Mouse (Mus musculus) mature B cell (primary cell): ENCODE measurements at regions not wholly inside any gene's neighbourhood (a gene's known extent, or its start where the extent isn't known, plus 50 kb on each side); places are given as distances from the start of the nearest gene placed in this dataset.

Source experiments
- in situ Hi-C: fragments of 300-500 bp; cut with MboI; formaldehyde crosslinking; loops from 2 replicates; pipeline ENCODE4 v1.14.3; 2019

DNA sequence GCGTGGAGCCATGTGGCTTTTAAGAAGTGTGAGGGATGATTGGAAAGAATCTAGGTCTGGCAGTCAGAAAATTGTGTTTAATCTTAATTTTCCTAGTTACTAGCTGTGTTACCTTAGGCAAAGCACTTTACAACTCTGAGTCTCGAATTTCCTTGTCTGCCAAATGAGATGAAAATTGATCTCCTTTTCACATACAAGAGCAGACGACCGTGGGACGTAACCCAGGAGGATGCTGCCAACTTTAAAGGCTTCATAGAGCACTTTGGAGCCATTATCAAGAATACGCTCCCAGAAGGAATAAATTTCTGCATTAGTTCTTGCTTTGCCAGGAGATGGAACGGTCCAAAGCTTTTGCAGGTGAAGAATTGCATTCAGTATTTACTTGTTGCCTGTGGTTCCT is 457.6 kb downstream of the Bcl11a start:
- in situ Hi-C loops, result no loop called here

DNA sequence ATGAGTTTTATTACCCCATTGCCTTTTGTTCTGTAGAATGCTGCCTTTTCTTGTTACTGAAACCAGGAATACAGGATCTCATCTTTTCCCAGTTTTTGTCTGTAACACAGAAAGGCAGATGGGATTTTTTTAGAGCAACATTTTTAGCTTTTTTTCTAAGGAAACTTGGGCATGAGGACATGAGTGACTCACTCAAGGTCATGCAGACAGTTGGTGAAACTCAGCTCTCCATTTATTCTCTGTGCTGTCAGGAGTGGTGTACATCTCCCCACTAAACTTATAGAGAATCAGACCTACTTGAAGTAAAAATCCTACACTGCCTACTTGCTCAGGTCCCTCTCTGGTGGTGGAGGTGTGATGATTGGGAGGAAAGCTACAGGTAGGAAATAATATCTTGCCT is 459.9 kb downstream of the Bcl11a start:
- in situ Hi-C loops, result no loop called here

DNA sequence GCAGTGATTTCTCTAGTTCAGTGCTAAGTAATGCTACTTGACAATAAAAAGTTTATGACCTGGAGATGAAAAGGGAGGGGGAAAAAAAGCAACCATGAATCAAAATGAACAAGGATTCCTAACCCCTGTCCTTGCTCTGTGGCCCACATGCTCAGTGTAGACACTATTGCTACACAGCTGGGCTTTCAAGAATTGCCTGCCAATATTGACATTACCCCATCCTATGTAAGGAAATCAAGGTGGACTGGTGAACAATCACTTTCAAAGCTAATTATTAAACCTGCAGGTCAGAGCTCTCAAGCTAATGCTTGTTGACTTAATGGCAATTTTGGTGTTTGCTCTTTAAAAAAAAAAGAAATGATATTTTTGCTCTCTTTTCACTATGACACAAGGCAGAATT is 491.8 kb downstream of the Bcl11a start:
- in situ Hi-C loops, result no loop called here

DNA sequence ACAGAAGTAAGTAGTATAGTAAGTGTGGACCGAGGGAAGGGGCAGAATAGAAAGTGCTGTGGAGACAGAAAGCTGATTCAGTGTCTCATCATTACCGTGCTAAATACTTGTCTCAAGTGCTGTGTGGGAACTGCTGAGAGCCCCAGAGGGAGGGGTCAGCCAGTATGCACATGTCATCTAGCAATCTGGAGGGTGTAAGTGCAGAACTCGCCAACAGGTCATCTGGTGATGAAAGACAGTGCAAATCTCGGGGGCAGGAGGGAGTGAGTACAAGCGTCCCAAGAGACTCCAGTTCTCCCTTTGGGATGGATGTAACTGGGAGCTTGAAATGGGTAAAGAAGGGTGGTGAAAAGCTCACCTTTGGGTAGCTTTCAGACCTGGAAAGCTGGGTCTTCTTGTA is 535.7 kb downstream of the Bcl11a start:
- in situ Hi-C loops, result no loop called here

DNA sequence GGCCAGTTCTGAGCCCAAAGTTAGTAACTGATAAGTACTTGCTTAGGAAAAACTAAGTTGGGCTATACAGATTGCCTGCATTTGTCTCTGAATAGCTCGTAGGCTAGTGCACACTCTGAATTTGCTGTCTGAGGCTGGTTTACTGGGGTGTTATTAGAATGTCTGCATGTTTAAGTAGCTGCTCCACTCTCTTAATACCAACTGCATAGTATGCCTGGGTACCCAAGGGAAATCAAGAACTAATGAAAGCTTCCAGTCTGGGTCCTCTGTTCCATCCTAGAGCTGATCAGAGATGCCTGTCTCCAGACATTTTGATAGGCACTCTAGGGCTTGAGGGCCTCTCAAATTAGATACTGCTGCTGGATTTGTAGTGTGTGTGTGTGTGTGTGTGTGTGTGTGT is 537.6 kb downstream of the Bcl11a start:
- in situ Hi-C loops, result no loop called here

DNA sequence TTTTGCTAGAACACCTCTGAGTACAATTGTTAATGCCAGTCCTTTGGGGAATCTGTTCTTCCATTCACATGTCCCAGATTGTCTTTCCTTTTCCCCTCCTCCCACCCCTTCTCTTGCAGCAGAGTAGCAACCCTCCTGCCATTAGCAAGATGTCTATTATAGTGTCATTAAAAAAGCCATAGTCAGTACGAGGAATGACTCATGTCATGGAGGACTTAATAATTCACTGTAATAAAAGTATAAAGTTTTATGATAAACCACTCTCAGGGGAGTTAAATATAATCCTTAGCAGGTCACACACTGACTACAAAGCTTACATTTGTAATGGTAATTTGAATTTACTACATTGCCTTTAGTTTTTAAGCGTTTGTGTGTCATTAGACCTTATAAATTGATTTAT is 540.7 kb downstream of the Bcl11a start:
- in situ Hi-C loops, result no loop called here

DNA sequence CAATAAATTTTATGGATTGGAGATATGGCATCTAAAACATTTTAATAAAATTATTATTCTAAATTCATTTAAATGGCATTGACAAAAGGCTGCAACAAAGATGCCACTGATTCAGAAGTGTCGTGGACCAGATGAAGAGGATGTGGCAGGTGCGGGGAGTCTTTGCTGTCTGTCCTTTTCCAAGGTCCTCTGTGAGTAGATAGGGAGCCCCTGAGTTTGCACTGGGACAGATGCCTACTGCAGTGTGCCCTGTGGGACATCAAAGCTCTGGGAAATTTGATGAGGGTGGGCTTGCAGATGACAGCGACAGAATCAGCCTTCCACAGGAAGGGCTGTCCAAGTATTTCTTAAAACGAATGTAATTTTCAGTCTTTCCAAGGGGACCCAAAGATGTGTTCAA is 541.2 kb downstream of the Bcl11a start:
- in situ Hi-C loops, result no loop called here

DNA sequence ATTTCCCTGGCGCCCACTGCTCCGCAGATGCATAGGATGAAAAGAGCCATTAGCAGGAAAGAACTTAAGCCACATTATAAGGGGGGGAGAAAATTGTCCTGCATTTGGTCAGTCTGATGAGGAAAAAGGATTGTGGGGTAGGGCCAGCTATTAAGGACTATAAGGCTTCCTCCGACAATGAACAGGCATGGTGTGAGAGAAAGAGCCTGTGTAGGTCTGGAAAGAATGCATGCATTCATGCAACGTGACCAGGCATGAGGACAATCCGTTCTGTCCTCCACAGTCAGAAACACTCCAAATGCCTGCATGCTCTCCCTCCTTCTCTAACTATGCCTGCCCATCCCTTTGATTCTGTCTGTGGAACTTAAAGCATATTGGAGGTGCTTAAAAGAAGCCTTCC is 550.8 kb downstream of the Bcl11a start:
- in situ Hi-C loops, result no loop called here

DNA sequence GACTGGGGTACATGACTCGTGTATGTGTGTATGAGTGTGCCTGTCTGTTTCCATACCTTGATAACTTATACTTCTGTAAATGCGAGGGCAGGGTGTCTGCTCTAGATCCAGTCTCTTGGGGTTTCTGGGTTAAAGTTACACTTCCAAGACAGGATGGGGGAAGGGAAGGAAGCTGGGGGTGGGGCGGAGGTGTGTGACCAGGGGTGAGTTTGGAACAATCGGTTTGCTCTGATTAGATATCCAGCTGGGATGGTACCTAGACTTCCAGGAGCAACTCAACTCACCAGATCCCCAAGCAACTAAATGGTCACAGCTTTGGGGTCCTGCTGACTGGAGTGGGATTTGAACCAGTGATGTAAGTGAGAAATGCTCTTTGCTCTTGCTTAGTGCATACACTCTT is 551.6 kb downstream of the Bcl11a start:
- in situ Hi-C loops, result no loop called here

DNA sequence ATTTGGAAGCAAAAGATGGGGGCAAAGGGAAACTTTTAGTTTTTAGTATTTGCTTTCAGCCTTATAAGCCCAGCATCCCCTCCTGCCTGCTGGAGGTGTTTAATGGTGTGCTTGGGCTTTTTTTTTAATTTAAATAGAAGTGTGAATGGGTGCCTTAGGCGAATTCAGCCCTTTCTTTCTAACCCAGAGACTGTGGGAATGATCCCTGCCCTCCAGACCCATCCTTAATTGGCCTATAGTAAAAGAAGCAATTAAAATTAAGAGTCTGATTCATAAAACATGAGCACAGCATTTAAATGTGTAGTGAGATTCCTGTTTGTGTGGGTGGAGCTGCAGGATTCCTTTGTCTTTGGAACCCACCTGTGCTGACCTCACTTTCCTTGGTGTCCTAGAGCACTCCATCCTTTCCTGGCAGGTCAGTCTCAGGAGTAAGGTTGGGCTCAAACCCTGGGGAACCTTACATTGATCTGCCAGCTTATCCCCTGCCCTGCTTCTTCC is 552.6 kb downstream of the Bcl11a start:
- in situ Hi-C loops, result no loop called here

DNA sequence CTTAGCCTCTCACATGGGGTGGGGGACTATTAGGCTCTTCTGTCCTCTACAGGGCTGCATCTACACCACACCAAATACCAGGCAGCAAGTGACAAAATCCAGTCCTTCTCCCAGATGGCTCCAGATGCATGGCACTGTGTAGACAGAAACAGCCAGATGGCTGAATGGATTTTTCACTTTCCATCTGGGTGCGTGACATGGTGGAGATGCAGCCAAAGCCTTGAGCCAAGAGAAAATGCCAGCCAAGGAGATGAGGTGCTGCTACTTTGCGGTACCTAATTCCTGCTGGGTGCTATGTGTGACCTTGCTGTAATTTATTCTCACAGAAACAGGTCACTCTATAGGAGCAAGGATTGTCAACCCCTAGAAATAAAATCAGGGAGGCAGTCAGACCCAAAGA is 553.8 kb downstream of the Bcl11a start:
- in situ Hi-C loops, result no loop called here

DNA sequence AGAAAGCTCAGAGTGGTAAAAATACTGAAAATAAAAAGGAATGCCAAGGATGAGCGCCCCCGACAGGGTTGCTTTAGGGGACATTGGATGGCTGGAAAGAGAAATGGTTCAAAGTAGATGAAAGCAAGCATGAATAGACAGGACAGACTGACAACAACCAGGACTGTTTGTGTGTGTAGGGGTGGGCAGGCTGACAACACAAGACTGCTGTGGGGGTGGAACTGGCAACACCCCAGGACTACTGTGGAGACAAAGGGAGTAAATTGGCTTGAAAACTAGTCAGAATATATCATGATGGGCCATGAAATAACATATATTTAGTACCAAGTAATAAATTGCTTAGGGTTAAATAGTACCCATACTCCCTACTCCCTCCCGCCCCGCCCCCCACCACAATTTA is 558.9 kb downstream of the Bcl11a start:
- in situ Hi-C loops, result no loop called here

DNA sequence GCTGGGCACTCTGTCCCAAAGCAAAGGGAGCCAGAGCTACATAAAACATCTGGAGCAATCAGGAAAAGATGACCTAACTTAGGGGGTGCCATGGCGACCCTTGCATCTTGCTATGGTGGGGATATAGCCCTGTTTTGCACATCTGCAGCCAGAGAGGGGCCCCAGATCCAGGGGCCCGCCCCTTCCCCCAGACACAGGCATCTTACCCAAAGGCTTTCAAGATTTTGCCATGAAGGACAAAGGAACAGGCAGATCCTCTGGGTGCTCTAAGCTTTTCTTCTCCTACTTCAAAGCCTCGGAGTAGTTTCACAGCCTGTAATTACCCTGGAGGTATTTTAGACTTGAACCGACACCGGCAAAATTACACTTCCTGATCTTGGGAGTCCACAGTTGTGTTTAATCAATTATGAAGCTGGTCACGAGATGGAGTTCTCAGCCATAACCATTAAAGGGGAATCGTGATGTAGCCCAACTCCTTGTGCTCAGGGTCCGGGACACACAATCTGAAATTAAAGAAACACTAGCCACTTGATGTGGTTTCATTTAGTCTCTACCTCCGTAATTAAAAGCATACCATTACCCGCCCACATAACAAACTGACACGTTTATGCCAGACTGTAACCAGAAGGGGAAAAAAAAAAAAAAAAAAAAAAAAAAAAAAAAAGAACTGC is 565.7 kb downstream of the Bcl11a start:
- in situ Hi-C loops, result no loop called here

DNA sequence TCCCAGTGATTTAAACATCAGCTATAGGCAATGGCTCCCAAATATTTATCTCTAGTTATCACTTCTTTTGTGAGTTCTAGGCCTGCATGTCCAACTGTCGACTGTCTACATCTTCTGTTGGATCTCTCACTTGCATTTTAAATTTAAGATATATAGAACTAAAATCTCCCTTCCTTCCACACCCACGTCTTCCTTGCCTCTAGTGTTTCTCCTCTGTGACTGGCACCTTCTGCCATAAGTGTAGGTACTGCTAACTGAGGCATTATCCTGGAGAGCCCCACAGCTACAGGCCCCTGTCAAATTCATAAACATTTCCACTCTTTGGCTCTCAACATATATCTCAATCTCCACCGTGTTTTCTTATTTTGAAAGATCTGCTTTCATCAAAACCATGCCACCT is 575.0 kb downstream of the Bcl11a start:
- in situ Hi-C loops, result no loop called here

DNA sequence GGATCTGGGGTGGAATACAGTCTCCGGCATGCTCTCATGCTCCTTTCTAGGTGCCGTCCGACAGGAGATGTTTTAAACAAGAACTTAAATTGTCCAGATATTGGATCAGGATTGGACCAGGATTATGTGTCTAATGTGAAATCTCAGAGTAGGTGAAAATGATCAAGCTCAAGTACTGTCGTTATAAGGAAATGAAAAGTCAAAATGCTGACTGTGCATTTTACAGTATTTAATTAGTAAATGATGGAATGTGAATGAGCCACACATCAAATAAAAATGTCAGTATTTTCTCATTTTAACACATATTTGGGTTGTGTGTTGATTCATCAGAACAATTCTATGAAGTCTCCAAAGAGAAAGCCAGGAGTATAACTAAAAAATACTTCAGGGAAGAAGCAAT is 586.2 kb downstream of the Bcl11a start:
- in situ Hi-C loops, result no loop called here

DNA sequence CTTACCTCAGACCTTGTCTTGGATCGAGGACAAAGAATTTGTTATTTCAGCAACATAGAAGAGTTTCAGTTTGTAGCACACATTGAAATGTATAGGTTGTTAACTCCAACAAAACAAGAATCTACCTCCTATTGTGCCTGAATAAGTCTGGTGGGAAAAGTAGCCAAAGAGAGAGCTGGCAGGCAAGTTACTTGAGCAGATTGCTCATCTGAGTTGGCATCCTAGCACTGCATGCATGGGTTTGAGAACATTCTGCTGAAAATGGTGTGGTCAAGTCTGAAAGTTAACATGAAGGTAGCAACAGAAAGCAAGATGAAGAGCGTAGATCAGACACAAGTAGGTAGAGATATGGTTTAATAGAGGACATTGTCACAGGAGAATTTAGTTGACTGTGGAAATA is 587.5 kb downstream of the Bcl11a start:
- in situ Hi-C loops, result no loop called here

DNA sequence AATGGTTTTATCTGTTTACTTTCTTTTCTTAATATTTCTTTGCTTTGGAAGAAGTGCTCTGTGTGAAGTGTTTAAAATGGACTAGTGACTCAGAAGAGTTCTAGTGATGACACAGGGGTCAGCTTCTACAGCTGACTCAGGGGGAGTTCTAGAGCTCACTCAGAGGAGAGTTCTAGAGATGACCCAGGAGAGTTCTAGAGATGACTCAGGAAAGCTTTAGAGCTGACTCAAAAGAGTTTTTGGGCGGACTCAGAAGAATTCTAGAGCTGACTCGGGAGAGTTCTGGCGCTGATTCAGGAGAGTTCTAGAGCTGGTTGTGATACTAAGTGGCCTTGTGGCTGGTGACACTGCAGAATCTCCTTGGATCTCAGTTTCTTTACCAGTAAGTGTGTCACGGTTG is 593.8 kb downstream of the Bcl11a start:
- in situ Hi-C loops, result no loop called here

DNA sequence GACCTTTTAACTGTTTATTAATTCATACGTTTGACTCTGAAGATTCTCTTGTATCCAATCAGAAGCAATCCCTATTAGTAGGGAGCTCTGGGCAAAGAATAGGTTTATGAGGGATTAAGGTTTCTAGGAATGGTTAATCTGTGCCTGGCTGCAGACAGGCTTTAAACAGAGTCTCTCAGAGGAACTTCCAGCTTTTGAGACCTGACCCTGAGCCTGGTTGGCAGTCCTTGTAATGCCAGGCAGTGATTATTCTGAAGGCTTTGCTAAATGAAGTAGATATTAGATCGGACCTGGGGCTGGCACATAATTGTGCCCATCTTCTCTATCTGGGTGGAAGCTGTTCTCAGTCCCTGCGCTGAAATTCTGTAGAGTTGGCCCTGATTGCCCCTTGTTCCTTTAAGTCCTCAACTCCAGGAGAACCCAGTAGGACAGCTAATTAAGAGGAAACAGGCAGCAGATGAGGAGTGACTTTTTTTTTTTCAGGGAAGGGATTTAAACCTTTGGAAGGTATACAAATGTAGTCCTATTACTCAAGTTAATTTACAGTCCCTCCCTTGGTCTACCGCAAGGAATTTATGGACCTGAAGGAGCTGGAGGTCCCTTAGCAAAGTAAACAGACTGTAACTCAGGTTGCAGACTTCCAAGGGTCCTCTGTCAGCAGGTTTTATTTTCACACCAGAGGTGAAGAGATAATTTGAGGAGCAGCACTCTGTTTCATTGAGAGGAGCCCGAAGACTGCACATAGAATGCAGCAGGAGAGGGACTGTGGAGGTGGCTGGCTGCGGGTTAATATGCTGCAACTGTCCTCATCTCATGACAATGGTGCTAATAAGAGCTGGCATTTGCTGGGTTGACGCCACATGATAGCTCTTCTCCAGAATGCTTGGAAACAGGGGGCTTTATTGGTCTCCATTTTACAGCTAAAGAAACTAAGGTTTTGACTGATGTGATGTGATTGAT is 595.7 kb downstream of the Bcl11a start:
- in situ Hi-C loops, result no loop called here

DNA sequence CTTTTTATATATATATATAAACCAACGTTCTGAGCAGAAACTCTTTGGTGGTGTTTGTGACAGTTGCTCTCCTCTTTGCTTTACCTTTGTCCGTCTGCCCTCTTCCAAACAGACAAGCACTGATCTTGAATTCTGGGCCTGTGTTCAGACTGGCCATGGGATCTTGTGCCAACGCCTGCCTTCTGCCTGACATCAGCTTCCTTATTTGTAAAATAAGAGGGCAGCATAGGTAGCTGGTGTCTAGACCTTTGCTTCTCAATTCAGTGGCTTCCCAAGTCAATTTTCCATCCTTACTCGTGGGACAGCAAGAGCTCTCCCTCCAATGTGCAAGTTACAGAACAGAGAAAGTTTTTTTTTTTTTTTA is 596.3 kb downstream of the Bcl11a start:
- in situ Hi-C loops, result no loop called here

DNA sequence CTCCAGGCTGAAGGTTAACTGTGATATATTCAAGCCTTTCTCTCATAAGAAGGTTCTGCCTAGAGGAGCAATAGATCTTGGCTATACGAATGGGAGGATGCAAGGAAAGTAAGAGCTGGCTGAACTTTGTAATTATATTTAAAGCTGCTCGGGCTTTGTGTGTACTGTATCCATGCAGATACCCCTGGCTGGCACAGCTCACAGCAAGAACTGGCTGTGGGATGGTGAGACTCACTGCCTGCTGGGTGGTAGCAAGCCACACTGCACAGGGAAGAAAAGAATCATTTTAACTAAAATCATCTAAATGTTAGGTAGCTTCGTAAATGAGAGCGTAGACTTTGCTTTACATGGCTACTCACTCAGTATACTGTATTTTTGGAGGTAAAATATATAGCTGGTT is 599.2 kb downstream of the Bcl11a start:
- in situ Hi-C loops, result no loop called here

DNA sequence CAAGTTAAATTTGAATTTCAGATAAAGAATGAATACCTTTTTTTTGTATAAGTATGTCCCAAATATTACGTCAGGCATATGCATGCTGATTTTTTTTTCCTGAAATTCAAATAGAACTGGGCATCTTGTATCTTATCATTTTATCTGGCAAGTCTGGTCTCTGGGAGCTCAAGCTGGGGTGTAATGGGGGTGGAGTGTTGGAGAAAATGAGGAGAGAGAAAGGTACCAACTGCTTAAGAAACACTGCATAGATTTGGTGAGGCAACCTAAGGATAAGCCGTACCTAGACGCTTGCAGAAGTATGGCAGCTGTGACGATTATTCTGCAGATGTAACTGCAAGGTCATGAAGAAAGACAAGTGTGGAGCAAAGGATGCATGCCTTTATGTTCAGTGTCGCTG is 601.7 kb downstream of the Bcl11a start:
- in situ Hi-C loops, result no loop called here

DNA sequence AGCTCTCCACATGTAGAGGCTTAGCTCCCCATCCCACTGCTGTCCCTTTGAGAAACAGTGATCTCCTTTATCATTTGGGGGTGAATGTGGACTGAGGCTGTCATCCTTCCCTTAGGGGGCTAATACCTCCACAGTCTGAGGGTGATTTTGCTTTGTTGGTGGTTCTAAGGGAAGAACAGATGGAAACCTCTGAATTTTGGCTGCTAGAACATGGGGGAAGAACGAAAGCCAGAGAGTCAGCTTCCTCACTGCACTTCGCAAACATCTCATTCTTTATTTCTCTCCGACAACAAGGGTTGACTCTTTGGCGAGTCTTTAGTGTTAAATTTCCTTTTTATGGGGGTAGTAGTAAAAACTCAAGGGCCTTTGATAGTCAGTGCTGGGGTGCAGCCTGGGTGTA is 604.6 kb downstream of the Bcl11a start:
- in situ Hi-C loops, result no loop called here
